Mouse (Mus musculus) MEL (cell line): ENCODE measurements around the gene Mrtfb.

ENCODE experiments used
- BHLHE40 ChIP-seq: IDR thresholded peaks from 2 replicates; pipeline ENCODE4 v1.6.1; 2012; ENCODE audit warnings: low read depth, mild to moderate bottlenecking, inconsistent platforms, low read length, improper control_type of control experiment, borderline replicate concordance
- CTCF ChIP-seq, 3 experiments: IDR thresholded peaks in 2 of 3; conservative IDR thresholded peaks in 1 of 3; 2 replicates each; pipeline ENCODE4 v1.5.1; 2011 to 2012; ENCODE audit warnings: low read length in 3 of 3, low read depth in 2 of 3, mild to moderate bottlenecking in 2 of 3, improper control_type of control experiment in 1 of 3, inconsistent platforms in 1 of 3, mixed read lengths in 1 of 3, moderate library complexity in 1 of 3; ENCODE audit not compliant: control insufficient read depth in 1 of 3, insufficient read depth in 1 of 3, poor library complexity in 1 of 3, severe bottlenecking in 1 of 3
- ELF1 ChIP-seq: IDR thresholded peaks from 2 replicates; pipeline ENCODE4 v1.6.1; 2014; ENCODE audit warnings: low read depth, mild to moderate bottlenecking, inconsistent platforms, low read length, improper control_type of control experiment, moderate library complexity
- GATA1 ChIP-seq: IDR thresholded peaks from 2 replicates; pipeline ENCODE4 v1.6.1; 2011; ENCODE audit warnings: low read depth, low read length, improper control_type of control experiment
- MAX ChIP-seq: IDR thresholded peaks from 2 replicates; pipeline ENCODE4 v1.6.1; 2011; ENCODE audit warnings: low read length, improper control_type of control experiment
- NELFE ChIP-seq: IDR thresholded peaks from 2 replicates; pipeline ENCODE4 v1.6.1; 2011; ENCODE audit warnings: low read depth, low read length, improper control_type of control experiment
- RCOR1 ChIP-seq: IDR thresholded peaks from 2 replicates; pipeline ENCODE4 v1.6.1; 2012; ENCODE audit warnings: low read depth, mild to moderate bottlenecking, inconsistent platforms, low read length, improper control_type of control experiment
- SIN3A ChIP-seq: IDR thresholded peaks from 2 replicates; pipeline ENCODE4 v1.6.1; 2012; ENCODE audit warnings: low read length, improper control_type of control experiment, inconsistent platforms
- TBP ChIP-seq: IDR thresholded peaks from 2 replicates; pipeline ENCODE4 v1.8.0; 2011; ENCODE audit warnings: low read depth, low read length, improper control_type of control experiment
- USF2 ChIP-seq, 2 experiments: IDR thresholded peaks; 2 replicates each; pipeline ENCODE4 v1.6.1; 2011 to 2012; ENCODE audit warnings: improper control_type of control experiment in 2 of 2, low read length in 2 of 2, borderline replicate concordance in 1 of 2, inconsistent platforms in 1 of 2, low read depth in 1 of 2, mild to moderate bottlenecking in 1 of 2; ENCODE audit not compliant: insufficient read depth in 1 of 2
- ZC3H11A ChIP-seq: IDR thresholded peaks from 2 replicates; pipeline ENCODE4 v1.6.1; 2012; ENCODE audit warnings: low read depth, mild to moderate bottlenecking, inconsistent platforms, low read length, improper control_type of control experiment

DNA sequence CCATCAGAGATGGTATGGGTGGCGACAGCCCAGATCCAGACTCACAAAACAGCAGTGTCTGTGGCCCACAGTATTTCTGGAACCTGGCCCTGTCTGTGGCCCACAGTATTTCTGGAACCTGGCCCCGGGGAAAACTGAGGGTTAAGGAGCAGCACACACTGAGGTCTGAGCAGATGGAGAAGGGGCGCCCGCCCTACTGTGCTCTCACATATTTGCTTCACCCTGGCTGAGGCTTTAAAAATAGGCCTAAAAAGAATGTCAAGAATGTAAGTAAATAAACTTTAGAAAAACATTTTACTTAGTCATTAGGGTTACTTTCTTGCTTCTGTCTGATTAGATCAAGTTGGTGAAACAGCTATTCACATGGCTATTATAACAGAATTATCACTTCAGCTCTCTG is 131.0 kb downstream of the Mrtfb start:
- TF ChIP-seq CTCF (IDR thresholded peaks at IDR 0.05 in 2 of 3, conservative IDR thresholded peaks at IDR 0.05 in 1 of 3; ENCODE audit: control insufficient read depth in 1 of 3, insufficient read depth in 1 of 3, low read depth in 2 of 3, low read length in 3 of 3, poor library complexity in 1 of 3, severe bottlenecking in 1 of 3) (no peak), BHLHE40 (no peak), USF2 (IDR thresholded peaks at IDR 0.05; ENCODE audit: borderline replicate concordance in 1 of 2, insufficient read depth in 1 of 2, low read depth in 1 of 2, low read length in 2 of 2) (no peak), SIN3A (no peak), RCOR1 (no peak), GATA1 (no peak), TBP (no peak), ZC3H11A (no peak), MAX (no peak), NELFE (no peak), ELF1 (no peak)
